Mouse (Mus musculus): ENCODE results near the gene Olfr1248.
"Not testable (repeated sequence)": the region's sequence is repeated elsewhere in the genome, so short reads cannot be mapped to it uniquely, and the experiment has no call there.

Olfr1248 gene

DNA sequence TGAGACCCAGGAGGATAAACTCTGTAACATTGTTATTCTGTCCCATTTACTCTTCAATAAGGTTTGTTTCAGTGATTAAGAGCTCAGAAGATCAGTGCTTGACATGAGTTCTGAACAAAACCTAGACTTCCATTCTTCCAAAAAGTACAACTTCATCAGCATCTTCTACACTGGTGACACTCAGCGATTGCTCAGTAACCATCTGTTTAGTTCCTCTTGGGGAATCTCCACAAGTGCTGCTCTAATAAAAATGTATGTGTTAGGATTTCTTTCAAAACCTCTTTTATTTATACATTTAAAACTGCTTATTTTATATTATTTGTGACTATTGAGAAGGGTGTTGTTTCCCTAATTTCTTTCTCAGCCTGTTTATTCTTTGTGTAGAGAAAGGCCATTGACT lies at the start of gene Olfr1248:
Gene Olfr1248 (minus strand): TSS at position 101 of the 400 bp plus-strand sequence.
- not testable (repeated sequence) for DNase-seq

DNA sequence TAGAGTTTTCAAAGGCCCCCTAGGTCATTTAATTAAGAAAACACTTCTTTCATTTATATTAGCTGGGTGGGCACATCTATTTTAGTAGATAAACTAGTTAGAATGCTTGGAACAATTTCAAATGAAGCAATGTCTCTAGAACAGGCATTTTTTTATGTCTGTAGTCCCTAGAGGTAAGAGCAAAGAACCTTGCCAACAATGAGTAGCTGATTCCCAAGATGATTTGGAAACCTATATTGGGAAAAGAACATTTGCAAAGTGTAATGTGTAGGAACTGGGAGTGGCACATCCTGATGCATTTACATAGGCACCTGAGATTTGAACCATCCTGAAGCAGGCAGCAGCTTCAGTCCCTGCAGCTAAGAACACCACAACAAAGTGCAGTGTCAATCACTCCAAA lies 43.3 kb upstream of the Olfr1248 start, which contains the start of gene Olfr1250:
Gene Olfr1250 (minus strand): TSS at position 101 of the 400 bp plus-strand sequence.
- DNase-seq = no peak

DNA sequence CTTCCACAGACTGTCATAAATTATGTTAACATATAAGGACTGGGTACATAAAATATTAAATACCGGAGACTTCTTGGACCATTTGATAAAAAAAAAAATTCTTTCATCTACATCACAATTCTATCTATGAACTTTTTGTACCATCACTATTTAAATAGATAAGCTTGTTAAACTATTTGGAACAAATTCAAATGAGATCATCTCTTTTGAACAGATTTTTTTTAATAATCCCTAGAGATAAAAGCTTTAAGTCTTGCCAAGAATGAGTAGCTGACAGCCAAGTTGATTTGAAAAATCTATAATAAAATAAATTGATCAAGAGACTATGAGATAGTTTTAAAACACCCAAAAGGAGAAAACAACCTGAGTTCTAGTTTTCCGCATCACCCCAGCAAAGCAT lies 16.8 kb upstream of the Olfr1248 start, which contains the start of gene Olfr1249:
Gene Olfr1249 (minus strand): TSS at position 101 of the 400 bp plus-strand sequence.
- DNase-seq = no peak

DNA sequence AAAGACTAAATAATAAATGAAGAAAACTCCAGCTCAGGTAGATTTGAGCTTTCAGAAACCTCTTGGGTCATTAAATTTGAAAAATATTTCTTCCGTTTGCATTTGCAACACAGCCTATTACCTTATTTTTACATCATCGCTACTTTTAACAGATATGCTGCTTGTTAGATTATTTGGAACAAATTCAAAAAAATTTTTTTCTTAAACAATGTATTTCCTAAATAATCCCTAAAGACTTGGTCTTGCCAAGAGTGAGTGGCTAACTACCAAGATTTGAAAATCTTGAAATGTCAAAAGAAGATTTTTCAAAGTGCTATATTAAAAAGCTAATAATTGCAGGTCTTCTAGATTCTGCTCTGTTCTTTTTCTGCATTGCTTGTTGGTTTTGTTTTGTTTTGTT lies 4.0 kb downstream of the Olfr1248 start, which contains the start of gene Olfr1247:
Gene Olfr1247 (minus strand): TSS at position 101 of the 400 bp plus-strand sequence.
- no peak for DNase-seq

DNA sequence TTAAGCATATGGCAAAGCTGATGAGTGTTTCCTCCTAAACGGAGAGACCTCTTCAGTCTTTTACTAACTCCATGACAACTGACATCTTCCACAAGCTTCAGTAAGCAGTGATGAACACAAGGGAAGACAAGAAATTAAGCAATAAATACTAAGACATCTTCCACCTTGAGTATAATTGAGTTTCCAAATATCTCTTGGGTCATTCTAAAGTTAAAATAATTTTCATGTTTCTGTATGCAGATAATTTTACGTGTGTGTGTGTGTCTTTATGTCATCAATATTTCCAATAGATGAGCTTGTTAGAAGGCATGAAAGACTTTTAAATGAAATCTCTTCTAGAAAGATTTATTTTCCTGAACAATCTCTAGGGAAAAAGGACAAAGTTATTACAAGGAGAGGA lies 25.0 kb downstream of the Olfr1248 start, which contains the start of gene Olfr1246:
Gene Olfr1246 (minus strand): TSS at position 101 of the 400 bp plus-strand sequence.
- no peak for DNase-seq

DNA sequence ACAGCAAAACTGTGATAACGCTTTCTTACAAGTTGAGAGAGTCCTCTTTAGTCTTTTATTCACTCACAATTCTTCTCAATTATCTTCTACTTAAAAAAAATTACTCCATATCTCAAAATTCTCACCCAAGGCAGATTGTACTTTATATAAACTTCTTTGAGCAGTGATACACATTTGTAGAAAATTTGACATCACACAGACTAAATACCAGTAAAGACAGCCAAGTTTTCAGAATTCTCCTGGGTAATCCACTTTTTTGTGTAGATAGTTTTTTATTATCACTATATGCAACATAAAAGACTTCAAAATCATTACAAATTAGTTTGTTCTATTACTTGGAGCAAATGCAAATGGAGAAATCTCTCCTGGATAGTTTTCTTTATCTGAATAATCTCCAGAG lies 39.7 kb downstream of the Olfr1248 start, which contains the start of gene Olfr1245:
Gene Olfr1245 (minus strand): TSS at position 101 of the 400 bp plus-strand sequence.
- no peak for DNase-seq

Measured in right cerebral cortex, postnatal 4 days (tissue).